Mouse (Mus musculus): ENCODE results near the gene Brd3.

- no peak for TF ChIP-seq ZNF384 (IDR thresholded peaks at IDR 0.05; ENCODE audit: low read depth, low read length)
- no peak for TF ChIP-seq ZC3H11A (IDR thresholded peaks at IDR 0.05; ENCODE audit: borderline replicate concordance, low read depth, low read length)
- TF ChIP-seq HCFC1 (IDR thresholded peaks at IDR 0.05; ENCODE audit: borderline replicate concordance, insufficient read depth, low read length): no peak
- TF ChIP-seq MAFK (IDR thresholded peaks at IDR 0.05; ENCODE audit: insufficient read depth, low read depth, low read length): no peak
- TF ChIP-seq CHD2 (IDR thresholded peaks at IDR 0.05; ENCODE audit: low read depth, low read length): no peak
These were observed 6.4 kb upstream of the Brd3 start for GRCm38 (mm10) chr2:27513861-27514260.
